Mouse (Mus musculus): Measurements from ENCODE around the gene Mrnip. TPM values are rescaled to one million over a fixed set of nuclear protein-coding genes. Genes with fewer than 3 reads are reported as not detected.

The Mrnip gene
- polyA plus RNA-seq (2017; shearing (Covaris generic)): 1 to 10 TPM; 4.5 to 5.0 TPM

DNA sequence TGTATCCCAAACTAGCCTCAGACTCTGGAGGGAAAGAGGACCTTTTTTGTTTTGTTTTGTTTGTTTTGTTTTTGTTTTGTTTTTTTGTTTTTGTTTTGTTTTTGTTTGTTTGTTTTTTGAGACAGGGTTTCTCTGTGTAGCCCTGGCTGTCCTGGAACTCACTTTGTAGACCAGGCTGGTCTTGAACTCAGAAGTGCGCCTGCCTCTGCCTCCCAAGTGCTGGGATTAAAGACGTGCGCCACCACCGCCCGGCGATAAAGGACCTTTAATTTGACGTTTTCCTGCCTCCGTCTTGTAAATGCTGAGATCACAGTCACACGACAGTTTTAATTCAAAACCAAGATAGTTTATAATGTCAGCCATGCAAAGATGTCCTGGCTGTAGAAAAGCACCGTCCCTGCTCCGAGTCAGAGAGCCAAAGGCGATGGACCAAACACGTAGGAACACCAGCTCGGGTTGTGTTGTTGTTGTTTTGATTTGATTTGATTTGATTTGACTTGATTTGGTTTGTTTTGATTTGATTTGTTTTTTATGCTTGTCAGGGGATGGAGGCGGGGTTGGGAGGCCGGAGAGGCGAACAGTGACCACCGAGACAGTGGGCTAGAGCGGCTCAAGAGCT, at the start of gene Mrnip:
TSS of gene Mrnip (plus strand) at position 334 of the 619 bp plus-strand sequence.

DNA sequence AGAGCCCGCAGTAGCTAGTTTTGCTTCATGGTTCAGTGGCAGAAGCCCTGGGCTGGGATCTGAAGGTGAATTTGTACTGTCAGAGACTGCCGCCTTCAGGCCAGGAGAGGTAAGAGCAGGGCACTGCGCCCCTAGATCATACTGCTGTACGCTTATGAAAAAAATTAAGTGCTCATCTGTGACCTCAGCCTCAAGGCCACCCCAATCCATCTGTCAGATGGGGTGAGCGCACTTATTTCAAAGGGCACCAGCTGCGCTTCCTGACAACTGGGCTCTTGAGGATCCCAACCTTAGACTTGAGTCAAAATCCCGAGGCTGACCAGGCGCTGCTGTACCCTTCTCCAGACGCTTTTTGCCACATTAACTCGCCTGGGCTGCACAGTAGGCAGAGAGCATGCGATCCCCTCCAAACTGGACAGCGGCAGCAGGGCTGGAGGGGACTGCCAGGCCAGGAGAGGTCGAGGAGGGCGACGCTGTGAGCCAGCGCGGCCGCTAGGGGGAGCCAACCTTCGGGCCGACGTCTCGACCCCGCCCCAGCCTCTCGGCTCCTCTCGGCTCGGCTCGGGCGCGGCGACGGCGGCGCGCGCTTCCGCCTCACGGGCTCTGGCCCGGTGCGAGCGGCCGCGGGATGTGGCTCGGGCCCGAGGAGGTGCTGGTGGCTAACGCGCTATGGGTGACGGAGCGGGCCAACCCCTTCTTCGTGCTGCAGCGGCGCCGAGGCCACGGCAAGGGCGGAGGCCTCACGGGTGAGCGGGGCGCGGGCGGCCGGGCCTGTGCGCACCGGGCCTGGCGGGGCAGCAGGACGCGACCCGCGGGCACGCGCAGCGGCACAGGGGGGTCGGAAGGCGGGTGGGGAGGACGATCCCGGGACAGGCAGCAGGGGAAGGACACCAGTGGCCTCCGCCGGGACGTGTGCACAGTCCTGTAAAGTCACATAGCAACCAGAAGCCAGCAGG, 43.2 kb upstream of the Mrnip start, which contains the start of gene Tbc1d9b:
TSS of gene Tbc1d9b (plus strand) at position 586 of the 956 bp plus-strand sequence.

DNA sequence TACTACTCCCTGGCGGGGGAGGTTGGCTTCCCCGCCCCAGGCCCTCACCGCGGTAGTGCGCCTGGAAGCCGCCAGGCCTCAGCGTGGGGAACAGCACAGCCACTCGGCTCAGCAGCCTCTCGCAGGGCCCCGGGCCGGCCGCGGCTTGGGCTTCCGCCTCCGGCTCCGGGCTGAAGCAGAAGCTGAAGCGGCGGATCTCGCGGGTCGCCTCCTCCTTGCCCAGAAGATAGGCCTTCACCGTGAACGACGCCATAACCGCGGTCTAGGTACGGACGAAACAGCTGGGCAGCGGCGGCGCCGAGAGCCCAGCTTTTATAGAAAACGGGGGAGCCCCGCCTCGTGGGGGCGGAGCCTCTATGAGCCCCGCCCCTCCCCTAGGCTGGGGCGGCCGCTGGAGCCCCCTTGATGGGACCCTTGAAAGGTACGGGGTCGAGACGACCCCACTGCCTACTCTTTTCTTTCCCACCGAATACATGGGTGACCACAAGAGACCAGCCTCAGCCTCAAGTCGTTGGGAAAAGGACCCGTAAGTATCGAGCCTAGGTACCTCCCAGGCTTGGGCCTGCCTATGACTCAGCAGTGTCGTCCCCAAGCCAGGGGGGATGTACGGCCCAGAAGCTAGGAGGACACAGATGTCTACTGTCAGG, 36.4 kb downstream of the Mrnip start, which contains the start of the genes Sqstm1 and Mgat4b:
TSS of gene Sqstm1 (minus strand) at position 323 of the 647 bp plus-strand sequence.
TSS of gene Mgat4b (plus strand) at position 386 of the 647 bp plus-strand sequence.

DNA sequence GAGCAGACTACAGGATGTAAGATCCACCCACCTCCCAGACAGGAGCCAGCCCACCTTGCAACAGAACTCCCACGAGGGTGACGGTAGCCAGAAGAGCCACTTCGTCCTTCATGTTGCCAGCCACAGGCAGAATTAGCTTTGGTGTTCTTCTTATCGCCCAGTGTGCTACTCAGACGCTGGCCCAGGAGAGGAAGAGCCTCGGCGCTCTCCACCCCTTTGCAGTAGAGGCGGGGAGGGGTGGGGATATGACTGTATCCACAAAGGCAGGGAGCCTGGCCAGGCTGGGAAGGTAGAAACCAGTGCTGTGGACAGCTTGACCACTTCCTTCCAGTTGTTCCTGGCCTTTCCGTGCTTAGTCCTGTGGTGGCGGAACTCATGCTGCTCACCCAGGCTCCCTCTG, 64.1 kb downstream of the Mrnip start, which contains the start of gene Ltc4s:
TSS of gene Ltc4s (minus strand) at position 293 of the 400 bp plus-strand sequence.

Other genes starting within 250 kb of the Mrnip start
- 10 to 100 TPM; 27.9 to 62.1 TPM for gene Rnf130, start 149.1 kb upstream of the Mrnip start, polyA plus RNA-seq (2017; shearing (Covaris generic))
- 10 to 100 TPM; 64.3 to 82.5 TPM for gene Tbc1d9b, start 43.0 kb upstream of the Mrnip start, polyA plus RNA-seq (2017; shearing (Covaris generic))
- gene Sqstm1, start 36.4 kb downstream of the Mrnip start, polyA plus RNA-seq (2017; shearing (Covaris generic)): 100 to 1,000 TPM; 381 TPM
- gene Mgat4b, start 36.4 kb downstream of the Mrnip start, polyA plus RNA-seq (2017; shearing (Covaris generic)): 10 to 100 TPM; 18.8 to 23.6 TPM
- 1 to 10 TPM in 1 of 2 experiments, under 1 TPM in 1; 0.64 to 3.0 TPM for gene Ltc4s, start 64.2 kb downstream of the Mrnip start, polyA plus RNA-seq (2017; shearing (Covaris generic))
- 1 to 10 TPM; 3.3 to 3.8 TPM for gene Maml1, start 117.9 kb downstream of the Mrnip start, polyA plus RNA-seq (2017; shearing (Covaris generic))
- 100 to 1,000 TPM; 158 to 185 TPM for gene Canx, start 151.2 kb downstream of the Mrnip start, polyA plus RNA-seq (2017; shearing (Covaris generic))
- under 1 TPM; 0.46 to 0.55 TPM for gene Cby3, start 180.0 kb downstream of the Mrnip start, polyA plus RNA-seq (2017; shearing (Covaris generic))
- 100 to 1,000 TPM; 206 to 237 TPM for gene Hnrnph1, start 202.5 kb downstream of the Mrnip start, polyA plus RNA-seq (2017; shearing (Covaris generic))

Data from inflammation-experienced regulatory T-cells (primary cell).